Mouse (Mus musculus) heart, embryonic 12.5 days (tissue): ENCODE measurements around the gene Mvk. TPM values are rescaled to one million over a fixed set of nuclear protein-coding genes. Genes with fewer than 3 reads are reported as not detected.

ENCODE experiments used
- ATAC-seq: fragments of 200-750 bp; cut with Nextera tagmentation; 2 replicates; pipeline ENCODE4 v1.8.0; 2017; ENCODE audit warnings: moderate TSS enrichment, moderate library complexity; ENCODE audit not compliant: insufficient number of reproducible peaks, low FRiP score
- H3K27ac ChIP-seq: fragments of 300-500 bp; sonication (generic); 2 replicates; pipeline ENCODE4 v1.5.1; 2016; ENCODE audit warnings: mild to moderate bottlenecking, moderate library complexity; ENCODE audit not compliant: poor library complexity, severe bottlenecking
- H3K27me3 ChIP-seq: fragments of 300-500 bp; sonication (generic); replicated peaks from 2 replicates; pipeline ENCODE4 v1.6.1; 2016; ENCODE audit warnings: mild to moderate bottlenecking, moderate library complexity
- H3K36me3 ChIP-seq: fragments of 300-500 bp; sonication (generic); 2 replicates; pipeline ENCODE4 v1.6.1; 2016; ENCODE audit warnings: mild to moderate bottlenecking, moderate library complexity
- H3K4me1 ChIP-seq: fragments of 300-500 bp; sonication (generic); replicated peaks from 2 replicates; pipeline ENCODE4 v1.6.1; 2016; ENCODE audit warnings: mild to moderate bottlenecking
- H3K4me2 ChIP-seq: fragments of 300-500 bp; sonication (generic); 2 replicates; pipeline ENCODE4 v1.6.1; 2016; ENCODE audit warnings: mild to moderate bottlenecking, moderate library complexity
- H3K4me3 ChIP-seq: fragments of 300-500 bp; sonication (generic); 2 replicates; pipeline ENCODE4 v1.5.1; 2016; ENCODE audit warnings: mild to moderate bottlenecking
- H3K9ac ChIP-seq: fragments of 300-500 bp; sonication (generic); 2 replicates; pipeline ENCODE4 v1.6.1; 2016; ENCODE audit warnings: mild to moderate bottlenecking, moderate library complexity
- H3K9me3 ChIP-seq: fragments of 300-500 bp; sonication (generic); replicated peaks from 2 replicates; pipeline ENCODE4 v1.6.1; 2016; ENCODE audit warnings: mild to moderate bottlenecking, moderate library complexity
- WGBS: fragments of 180-500 bp; shearing (Covaris S2); methylation state at CpG from one replicate; pipeline ENCODE4 v1.1.7; 2016; 5-methylcytosine and 5-hydroxymethylcytosine counted together
- polyA plus RNA-seq: library from polyadenylated mRNA; unstranded; fragments of >200 nt; fragmentation: Nextera tagmentation; extraction: Ambion mirVana; gene quantifications from 2 replicates; pipeline ENCODE4 v1.2.1, GENCODE M21; 2016

Gene Mvk
- polyA plus RNA-seq, 1 experiment from 2014 or later = 23.3 TPM

- no peak overlapping the region for H3K27ac ChIP-seq
- WGBS = 50% methylated on average over 16 of the region's 16 CpGs
- H3K4me3 ChIP-seq = no peak overlapping the region
- H3K4me1 ChIP-seq = peaks cover 20% of the 10 kb centered on the region
- H3K4me2 ChIP-seq = peak overlapping the region; percentile 24; the same call in 1 of the 2 replicates
- H3K27me3 ChIP-seq = peaks cover 11% of the 10 kb centered on the region
- no peak for ATAC-seq
- H3K9ac ChIP-seq = no peak overlapping the region
- peaks cover 17% of the 10 kb centered on the region for H3K36me3 ChIP-seq
- no peaks in the 10 kb centered on the region for H3K9me3 ChIP-seq
These were observed 13.0 kb downstream of the Mvk start for GRCm38 (mm10) chr5:114456995-114457605.

GRCm38 (mm10) chr5:114461238-114461637, 17.2 kb downstream of the Mvk start:
- 0 out of 2 replicates have a peak, but pooled peaks have one; percentile 13 for ATAC-seq
- 7% methylated on average over 7 of the region's 7 CpGs for WGBS
- Histone ChIP-seq H3K36me3 (no peaks in the 10 kb centered on the region), H3K27ac (no peak overlapping the region), H3K4me1 (peaks cover 23% of the 10 kb centered on the region), H3K9me3 (no peaks in the 10 kb centered on the region), H3K9ac (no peak overlapping the region), H3K4me2 (no peak overlapping the region), H3K27me3 (peaks cover 11% of the 10 kb centered on the region), H3K4me3 (no peak overlapping the region)

GRCm38 (mm10) chr5:114462067-114463040, 18.3 kb downstream of the Mvk start:
- 79% methylated on average over 24 of the region's 24 CpGs for WGBS
- Histone ChIP-seq H3K9ac (no peak overlapping the region), H3K27ac (no peak overlapping the region), H3K27me3 (peaks cover 11% of the 10 kb centered on the region), H3K36me3 (no peaks in the 10 kb centered on the region), H3K9me3 (no peaks in the 10 kb centered on the region), H3K4me2 (no peak overlapping the region), H3K4me1 (peaks cover 25% of the 10 kb centered on the region), H3K4me3 (no peak overlapping the region)
- no peak for ATAC-seq

- no peaks in the 10 kb centered on the region for H3K36me3 ChIP-seq
- H3K4me2 ChIP-seq = no peak overlapping the region
- H3K27ac ChIP-seq = no peak overlapping the region
- H3K4me1 ChIP-seq = peaks cover 28% of the 10 kb centered on the region
- H3K4me3 ChIP-seq = no peak overlapping the region
- peaks cover 4% of the 10 kb centered on the region; the same call in 1 of the 2 replicates for H3K27me3 ChIP-seq
- WGBS = 62% methylated on average over 2 of the region's 2 CpGs
- no peak overlapping the region for H3K9ac ChIP-seq
- ATAC-seq = no peak
- H3K9me3 ChIP-seq = no peaks in the 10 kb centered on the region
These were observed 20.5 kb downstream of the Mvk start for GRCm38 (mm10) chr5:114464561-114464960.

- H3K27ac ChIP-seq = no peak overlapping the region
- no peaks in the 10 kb centered on the region for H3K9me3 ChIP-seq
- WGBS = 70% methylated on average over 7 of the region's 7 CpGs
- peaks cover 28% of the 10 kb centered on the region for H3K4me1 ChIP-seq
- no peak overlapping the region for H3K4me3 ChIP-seq
- 0 out of 2 replicates have a peak, but pooled peaks have one; percentile 9 for ATAC-seq
- no peak overlapping the region for H3K9ac ChIP-seq
- H3K27me3 ChIP-seq = no peaks in the 10 kb centered on the region
- H3K4me2 ChIP-seq = no peak overlapping the region
- no peaks in the 10 kb centered on the region for H3K36me3 ChIP-seq
These were observed 21.6 kb downstream of the Mvk start for GRCm38 (mm10) chr5:114465641-114466040.

GRCm38 (mm10) chr5:114467019-114467418, 22.9 kb downstream of the Mvk start:
- Histone ChIP-seq H3K27ac (peak overlapping the region; percentile 45), H3K4me3 (peak overlapping the region; percentile 39), H3K9ac (0 out of 2 replicates have a peak overlapping the region, but pooled peaks have one; percentile 42), H3K27me3 (no peaks in the 10 kb centered on the region), H3K36me3 (no peaks in the 10 kb centered on the region), H3K9me3 (no peaks in the 10 kb centered on the region), H3K4me2 (peak overlapping the region; percentile 65), H3K4me1 (peaks cover 23% of the 10 kb centered on the region)
- ATAC-seq = peak; percentile 38; the same call in 1 of the 2 replicates
- 2% methylated on average over 11 of the region's 11 CpGs for WGBS

GRCm38 (mm10) chr5:114467430-114467829, 23.4 kb downstream of the Mvk start:
- Histone ChIP-seq H3K9ac (0 out of 2 replicates have a peak overlapping the region, but pooled peaks have one; percentile 42), H3K4me3 (peak overlapping the region; percentile 39), H3K27me3 (no peaks in the 10 kb centered on the region), H3K4me1 (peaks cover 23% of the 10 kb centered on the region), H3K4me2 (peak overlapping the region; percentile 65), H3K9me3 (no peaks in the 10 kb centered on the region), H3K27ac (peak overlapping the region; percentile 45), H3K36me3 (no peaks in the 10 kb centered on the region)
- peak; percentile 80 for ATAC-seq
- 0% methylated on average over 9 of the region's 13 CpGs for WGBS

GRCm38 (mm10) chr5:114468007-114468406, 23.9 kb downstream of the Mvk start:
- Histone ChIP-seq H3K27ac (peak overlapping the region; percentile 45), H3K27me3 (no peaks in the 10 kb centered on the region), H3K4me3 (no peak overlapping the region), H3K4me1 (peaks cover 23% of the 10 kb centered on the region), H3K9ac (no peak overlapping the region), H3K4me2 (peak overlapping the region; percentile 65), H3K9me3 (no peaks in the 10 kb centered on the region), H3K36me3 (no peaks in the 10 kb centered on the region)
- no peak for ATAC-seq
- 63% methylated on average over 4 of the region's 4 CpGs for WGBS

- no peak for ATAC-seq
- H3K9me3 ChIP-seq = no peaks in the 10 kb centered on the region
- WGBS = 75% methylated on average over 3 of the region's 3 CpGs
- H3K27ac ChIP-seq = no peak overlapping the region
- no peaks in the 10 kb centered on the region for H3K36me3 ChIP-seq
- H3K4me1 ChIP-seq = peaks cover 23% of the 10 kb centered on the region
- no peak overlapping the region for H3K4me3 ChIP-seq
- H3K27me3 ChIP-seq = 0 out of 2 replicates have a peak, but pooled peaks cover 9% of the 10 kb centered on the region
- H3K9ac ChIP-seq = no peak overlapping the region
- no peak overlapping the region for H3K4me2 ChIP-seq
These were observed 26.3 kb downstream of the Mvk start for GRCm38 (mm10) chr5:114470359-114470758.

GRCm38 (mm10) chr5:114474741-114475491, 30.8 kb downstream of the Mvk start:
- H3K4me2 ChIP-seq = no peak overlapping the region
- 60% methylated on average over 35 of the region's 35 CpGs for WGBS
- ATAC-seq = no peak
- no peak overlapping the region for H3K4me3 ChIP-seq
- H3K9ac ChIP-seq = no peak overlapping the region
- H3K9me3 ChIP-seq = no peaks in the 10 kb centered on the region
- H3K36me3 ChIP-seq = no peaks in the 10 kb centered on the region
- 0 out of 2 replicates have a peak, but pooled peaks cover 13% of the 10 kb centered on the region for H3K27me3 ChIP-seq
- H3K4me1 ChIP-seq = no peaks in the 10 kb centered on the region
- H3K27ac ChIP-seq = no peak overlapping the region
